Mouse (Mus musculus) cerebellum, postnatal 4 days (tissue): ENCODE measurements around the gene Has3.
A peak's percentile ranks its signal among the peaks of the same experiment; 100 is the strongest.
"Not testable (repeated sequence)": the region's sequence is repeated elsewhere in the genome, so short reads cannot be mapped to it uniquely, and the experiment has no call there.

Experiments
- DNase-seq, 2 experiments: peaks; one replicate each; pipeline ENCODE4 v3.0.0; 2022; ENCODE audit warnings: low spot score in 2 of 2, mixed read lengths in 1 of 2

The Has3 gene

GRCm38 (mm10) chr8:106870051-106870450 lies at the start of gene Has3:
Gene Has3, plus strand, starts transcription at chr8:106870242.
- DNase-seq: no peak

GRCm38 (mm10) chr8:106820553-106821515 lies 49.2 kb upstream of the Has3 start:
- no peak for DNase-seq

GRCm38 (mm10) chr8:106828921-106829320 lies 41.1 kb upstream of the Has3 start:
- DNase-seq: no peak

DNA sequence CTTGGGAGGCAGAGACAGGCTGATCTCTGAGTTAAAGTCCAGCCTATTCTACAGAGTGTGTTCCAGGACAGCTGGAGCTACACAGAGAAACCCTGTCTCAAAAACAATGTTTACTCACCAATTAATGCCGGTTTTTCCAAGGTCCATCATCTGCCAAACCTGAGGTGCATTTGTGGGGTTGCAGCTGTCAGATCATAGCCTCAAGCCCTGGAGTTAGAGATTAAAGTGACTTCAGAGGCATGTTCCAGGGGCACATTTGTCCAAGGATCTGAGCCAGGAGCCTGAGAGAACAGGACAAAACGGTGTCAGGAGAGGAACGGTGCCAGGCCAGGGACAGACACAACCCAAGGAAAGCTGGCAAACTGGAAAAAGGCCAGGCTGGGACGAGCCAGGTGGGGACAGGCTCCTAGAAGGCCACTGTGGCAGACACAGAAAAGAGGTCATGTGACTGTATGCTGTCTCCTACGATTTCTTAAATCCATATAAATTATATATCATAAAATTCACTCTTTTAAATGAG lies 40.5 kb upstream of the Has3 start:
- DNase-seq: peak in 1 of 2 experiments; percentile 20

- no peak for DNase-seq
Measured at GRCm38 (mm10) chr8:106834899-106835298, 35.1 kb upstream of the Has3 start.

DNA sequence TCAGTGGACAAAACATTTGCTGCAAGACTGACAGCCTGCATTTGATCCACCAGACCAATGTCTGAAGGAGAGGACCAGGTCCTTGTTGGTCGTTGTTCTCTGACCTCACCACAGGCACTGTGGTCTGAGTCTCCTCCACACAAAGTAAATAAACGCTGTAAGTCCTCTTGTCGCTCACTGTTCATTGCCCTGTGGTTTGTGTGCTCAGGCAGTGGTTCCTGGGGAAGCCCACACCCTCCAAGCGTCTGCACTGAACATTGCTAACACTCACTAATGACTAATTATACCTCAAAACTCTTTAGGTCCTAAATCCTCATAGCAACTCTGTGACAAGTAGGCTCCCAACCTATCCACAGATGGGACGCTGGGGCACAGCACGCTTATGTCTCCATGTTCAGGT lies 33.5 kb upstream of the Has3 start:
- DNase-seq: no peak

- DNase-seq: no peak
Measured at GRCm38 (mm10) chr8:106838803-106839202, 31.2 kb upstream of the Has3 start.

GRCm38 (mm10) chr8:106839209-106840001 lies 30.6 kb upstream of the Has3 start:
- DNase-seq: no peak

DNA sequence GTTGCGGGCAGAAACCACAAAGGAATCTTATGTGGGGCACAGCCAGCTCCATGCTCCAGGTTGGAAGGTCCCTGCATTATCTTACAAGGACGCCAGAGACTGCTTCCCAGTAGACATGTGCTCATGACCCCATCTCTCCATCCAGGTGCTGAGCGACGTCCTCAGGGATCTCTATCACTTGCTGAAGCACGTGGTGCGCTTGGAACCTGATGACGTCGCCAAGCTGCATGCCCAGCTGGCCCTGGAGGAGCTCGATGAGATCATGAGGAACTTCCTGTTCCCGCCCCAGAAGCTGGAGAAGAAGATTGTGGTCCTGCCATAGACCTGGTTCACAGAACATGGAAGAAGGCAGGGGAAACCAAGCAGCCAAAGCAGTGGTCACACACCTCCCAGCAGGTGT lies 20.0 kb upstream of the Has3 start:
- no peak for DNase-seq

- no peak for DNase-seq
Measured at GRCm38 (mm10) chr8:106854534-106855241, 15.4 kb upstream of the Has3 start.

- DNase-seq: no peak
Measured at GRCm38 (mm10) chr8:106855242-106855562, 14.8 kb upstream of the Has3 start.

GRCm38 (mm10) chr8:106862845-106863244 lies 7.2 kb upstream of the Has3 start:
- no peak for DNase-seq

- no peak for DNase-seq
Measured at GRCm38 (mm10) chr8:106865354-106865753, 4.7 kb upstream of the Has3 start.

- peak in 1 of 2 experiments; percentile 59 for DNase-seq
Measured at GRCm38 (mm10) chr8:106870537-106871327, 690 bp downstream of the Has3 start.

DNA sequence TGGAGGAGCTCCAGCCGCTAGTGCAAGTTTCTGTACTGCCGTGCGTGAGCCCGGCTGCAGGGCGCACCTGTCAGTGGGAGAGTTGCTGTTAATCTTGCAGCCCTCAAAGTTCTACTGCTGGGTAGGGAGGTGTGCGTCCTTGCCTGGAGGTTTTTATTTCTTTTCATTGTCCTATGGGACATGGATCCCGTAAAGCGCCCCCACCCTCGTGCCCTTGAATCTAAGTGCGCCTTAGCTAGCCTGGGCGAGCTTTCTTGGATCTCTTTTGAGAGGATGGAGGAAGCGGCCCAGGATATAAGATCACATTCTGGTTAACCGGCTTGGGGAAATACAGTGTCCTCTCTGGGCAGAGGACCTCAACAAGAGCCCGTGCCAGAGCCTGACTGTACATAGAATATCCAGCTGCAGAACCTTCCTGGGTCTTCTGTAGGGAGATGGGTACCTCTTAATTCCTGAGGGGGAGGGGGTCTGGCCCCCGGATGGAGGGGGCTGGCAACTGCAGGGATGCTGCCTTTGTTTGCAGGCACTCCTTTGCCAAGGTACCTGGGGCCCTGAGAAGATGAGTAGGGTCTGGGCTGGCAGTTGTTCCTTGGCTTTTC lies 1.4 kb downstream of the Has3 start:
- no peak for DNase-seq

DNA sequence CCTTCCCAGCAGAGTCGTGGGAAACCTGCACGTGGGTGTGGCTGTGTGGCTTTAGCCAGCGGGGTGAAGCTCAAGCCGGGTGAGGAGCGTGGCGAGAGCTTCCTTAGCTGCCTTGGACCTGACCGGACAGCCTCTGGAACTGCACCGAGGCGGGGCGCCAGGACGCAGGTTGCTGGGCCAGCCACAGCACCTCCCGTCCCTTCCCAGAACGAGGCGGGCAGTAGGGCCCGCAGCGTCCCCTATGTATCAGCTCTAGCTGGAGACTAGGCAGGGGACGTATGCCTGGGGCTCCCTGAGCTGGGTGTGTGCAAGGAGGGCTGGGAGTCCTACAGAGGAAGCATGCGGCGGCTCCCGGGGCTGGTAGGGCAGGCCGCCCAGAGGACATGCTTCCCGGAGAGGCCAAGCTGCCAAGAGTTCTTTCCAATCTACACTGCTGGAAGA lies 1.9 kb downstream of the Has3 start:
- peak in 1 of 2 experiments; percentile 53 for DNase-seq

DNA sequence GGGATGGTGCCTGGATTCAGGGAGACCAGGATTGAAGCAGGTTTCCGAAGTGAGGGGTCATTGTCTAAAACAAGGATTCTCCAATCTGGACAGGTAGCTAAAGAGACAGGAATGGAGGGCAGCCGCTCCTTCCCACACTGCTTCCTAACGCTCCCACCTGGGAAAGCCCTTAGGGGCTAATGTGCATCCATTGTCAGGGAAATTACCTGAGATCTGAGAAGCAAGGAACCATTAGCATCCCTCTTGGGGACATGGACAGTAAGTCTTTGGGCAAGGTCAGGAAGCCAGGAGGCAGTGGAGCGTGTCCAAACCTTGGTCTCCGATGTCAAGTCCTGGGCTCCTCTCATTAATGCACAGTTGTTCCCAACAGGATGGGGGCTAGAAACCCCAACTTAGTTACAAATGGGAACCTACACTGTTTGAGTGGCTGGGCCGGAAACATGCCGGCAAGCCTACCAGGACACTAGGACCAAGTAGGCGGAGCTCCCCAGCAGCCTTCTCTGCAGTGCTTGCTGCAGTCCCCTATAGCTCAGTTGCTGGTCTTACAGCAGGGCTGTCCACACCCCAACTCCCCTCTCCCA lies 2.5 kb downstream of the Has3 start:
- DNase-seq: no peak

- no peak for DNase-seq
Measured at GRCm38 (mm10) chr8:106880121-106880707, 10.2 kb downstream of the Has3 start.

GRCm38 (mm10) chr8:106884094-106884493 lies 14.1 kb downstream of the Has3 start:
- not testable (repeated sequence) for DNase-seq
